Mouse (Mus musculus) G1E (cell line): ENCODE measurements around the gene Pidd1.

Source experiments
- CTCF ChIP-seq: IDR thresholded peaks from 2 replicates; pipeline ENCODE4 v1.5.1; 2012; ENCODE audit warnings: low read depth, low read length, inconsistent platforms, mixed read lengths
- GATA1 ChIP-seq: IDR thresholded peaks from 2 replicates; pipeline ENCODE4 v1.6.1; 2012; ENCODE audit warnings: borderline replicate concordance, low read length, inconsistent platforms, mixed read lengths
- GATA2 ChIP-seq: IDR thresholded peaks from 2 replicates; pipeline ENCODE4 v1.6.1; 2012; ENCODE audit warnings: low read depth, low read length, inconsistent platforms, borderline replicate concordance
- POLR2AphosphoS5 ChIP-seq: IDR thresholded peaks from 2 replicates; pipeline ENCODE4 v1.6.1; 2012; ENCODE audit warnings: low read depth, low read length, inconsistent platforms; ENCODE audit not compliant: insufficient replicate concordance
- TAL1 ChIP-seq: conservative IDR thresholded peaks from 2 replicates; pipeline ENCODE4 v1.6.1; 2012; ENCODE audit warnings: low read depth, low read length, inconsistent platforms, mixed read lengths

DNA sequence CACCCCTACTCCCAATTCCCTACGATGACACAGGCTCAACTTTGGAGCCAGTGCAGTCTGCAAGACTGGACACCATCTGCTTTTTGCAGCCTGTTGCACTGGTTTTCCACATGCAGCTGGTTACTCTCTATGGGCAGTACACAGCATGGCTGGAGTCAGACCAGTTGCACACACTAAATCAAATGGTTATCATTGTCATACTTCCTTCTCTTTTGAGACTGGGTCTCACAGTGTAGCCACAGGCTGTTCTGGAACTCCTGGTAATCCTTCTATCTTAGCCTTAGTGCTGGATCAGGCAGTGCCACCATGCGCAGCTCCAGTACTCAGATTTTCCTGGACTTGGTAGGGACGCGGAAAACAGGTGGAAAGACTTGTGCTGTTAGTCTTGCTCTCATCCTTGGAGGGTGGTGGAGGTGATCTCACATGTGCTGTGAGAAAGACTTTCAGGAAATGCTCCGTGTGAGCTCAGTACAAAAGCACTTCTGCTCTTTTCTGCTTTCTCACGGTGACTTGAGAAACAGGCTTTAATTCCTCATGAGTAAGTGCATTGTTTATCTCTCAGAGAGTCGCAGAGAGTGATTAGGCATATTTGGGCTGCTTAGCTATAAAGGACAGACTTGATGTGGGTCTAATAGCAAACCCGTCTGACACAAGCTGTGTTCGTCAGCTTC is 51.1 kb downstream of the Pidd1 start:
- TF ChIP-seq CTCF, result no peak
- TF ChIP-seq GATA1, result no peak
- TF ChIP-seq TAL1, result no peak
- TF ChIP-seq POLR2AphosphoS5, result no peak
- no peak for TF ChIP-seq GATA2
